Mouse (Mus musculus) lung, postnatal 0 days (tissue): ENCODE measurements around the gene Ankfn1. TPM values are rescaled to one million over a fixed set of nuclear protein-coding genes. Genes with fewer than 3 reads are reported as not detected.

Source experiments
- ATAC-seq: fragments of 200-750 bp; cut with Nextera tagmentation; 2 replicates; pipeline ENCODE4 v1.8.0; 2017; ENCODE audit warnings: moderate library complexity
- DNase-seq: peaks from one replicate; pipeline ENCODE4 v3.0.0-alpha.2; 2016; ENCODE audit warnings: low spot score
- H3K27ac ChIP-seq: fragments of 300-500 bp; sonication (generic); 2 replicates; pipeline ENCODE4 v1.5.1; 2014; ENCODE audit warnings: antibody characterized with exemption, mild to moderate bottlenecking, low read length, mixed read lengths
- H3K27me3 ChIP-seq: fragments of 300-500 bp; sonication (generic); replicated peaks from 2 replicates; pipeline ENCODE4 v1.6.1; 2014; ENCODE audit warnings: low read length, mixed read lengths; ENCODE audit not compliant: insufficient read depth
- H3K36me3 ChIP-seq: fragments of 300-500 bp; sonication (generic); 2 replicates; pipeline ENCODE4 v1.6.1; 2014; ENCODE audit warnings: low read length, mixed read lengths; ENCODE audit not compliant: insufficient read depth
- H3K4me1 ChIP-seq: fragments of 300-500 bp; sonication (generic); 2 replicates; pipeline ENCODE4 v1.6.1; 2014; ENCODE audit warnings: antibody characterized with exemption, low read depth, low read length, mixed read lengths; ENCODE audit not compliant: insufficient read depth
- H3K4me2 ChIP-seq: fragments of 300-500 bp; sonication (generic); replicated peaks from 2 replicates; pipeline ENCODE4 v1.6.1; 2014; ENCODE audit warnings: low read depth, mild to moderate bottlenecking, low read length, moderate library complexity, mixed read lengths
- H3K4me3 ChIP-seq: fragments of 300-500 bp; sonication (generic); 2 replicates; pipeline ENCODE4 v1.5.1; 2014; ENCODE audit warnings: low read depth, low read length
- H3K9ac ChIP-seq: fragments of 300-500 bp; sonication (generic); replicated peaks from 2 replicates; pipeline ENCODE4 v1.6.1; 2014; ENCODE audit warnings: low read depth, mild to moderate bottlenecking
- H3K9me3 ChIP-seq: fragments of 300-500 bp; sonication (generic); 2 replicates; pipeline ENCODE4 v1.6.1; 2016; ENCODE audit warnings: low read length, mixed read lengths
- CTCF ChIP-seq: IDR thresholded peaks from 2 replicates; pipeline ENCODE4 v1.5.1; 2016; ENCODE audit warnings: antibody characterized with exemption, mild to moderate bottlenecking
- EP300 ChIP-seq: IDR thresholded peaks from 2 replicates; pipeline ENCODE4 v1.6.1; 2016; ENCODE audit warnings: antibody characterized with exemption, mild to moderate bottlenecking, control low read depth
- WGBS: fragments of 180-500 bp; shearing (Covaris S2); extraction: QIAGEN DNeasy Blood & Tissue Kit; methylation state at CpG from one replicate; pipeline ENCODE4 v1.1.7; 2014; 5-methylcytosine and 5-hydroxymethylcytosine counted together
- polyA plus RNA-seq: library from polyadenylated mRNA; unstranded; fragments of >200 nt; fragmentation: Nextera tagmentation; extraction: Ambion mirVana; gene quantifications from 2 replicates; pipeline ENCODE4 v1.2.1, GENCODE M21; 2015

Gene Ankfn1
- polyA plus RNA-seq, 1 experiment from 2014 or later, result 0.85 TPM

DNA sequence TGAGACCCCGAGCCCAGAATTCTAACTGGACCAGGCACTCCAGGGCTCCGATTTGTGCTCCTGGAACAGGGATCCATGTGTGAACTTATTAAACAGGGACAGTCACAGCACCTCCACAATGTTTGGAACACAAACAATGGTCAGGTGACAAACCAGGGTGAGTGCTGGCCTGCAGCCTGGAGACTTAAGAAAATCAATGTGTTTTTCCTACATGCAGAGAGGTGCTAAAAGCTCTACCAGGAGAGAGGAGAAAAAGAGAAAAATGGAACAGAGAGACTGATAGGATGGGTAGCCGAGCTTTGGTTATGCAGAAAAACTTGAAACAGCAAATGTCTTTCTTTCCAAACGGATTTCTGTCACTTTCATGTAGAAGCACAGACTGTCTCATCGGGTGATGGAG is 174.5 kb downstream of the Ankfn1 start:
- no peak overlapping the region for H3K27ac ChIP-seq
- no peaks in the 10 kb centered on the region for H3K4me1 ChIP-seq
- no peak overlapping the region for H3K4me2 ChIP-seq
- no peak overlapping the region for H3K9ac ChIP-seq
- ATAC-seq (no peak), DNase-seq (no peak)
- no peaks in the 10 kb centered on the region for H3K9me3 ChIP-seq
- TF ChIP-seq CTCF (no peak), EP300 (no peak)
- no peaks in the 10 kb centered on the region for H3K36me3 ChIP-seq
- H3K4me3 ChIP-seq, result no peak overlapping the region
- H3K27me3 ChIP-seq, result no peaks in the 10 kb centered on the region
- 72% methylated on average over 5 of the region's 5 CpGs for WGBS

DNA sequence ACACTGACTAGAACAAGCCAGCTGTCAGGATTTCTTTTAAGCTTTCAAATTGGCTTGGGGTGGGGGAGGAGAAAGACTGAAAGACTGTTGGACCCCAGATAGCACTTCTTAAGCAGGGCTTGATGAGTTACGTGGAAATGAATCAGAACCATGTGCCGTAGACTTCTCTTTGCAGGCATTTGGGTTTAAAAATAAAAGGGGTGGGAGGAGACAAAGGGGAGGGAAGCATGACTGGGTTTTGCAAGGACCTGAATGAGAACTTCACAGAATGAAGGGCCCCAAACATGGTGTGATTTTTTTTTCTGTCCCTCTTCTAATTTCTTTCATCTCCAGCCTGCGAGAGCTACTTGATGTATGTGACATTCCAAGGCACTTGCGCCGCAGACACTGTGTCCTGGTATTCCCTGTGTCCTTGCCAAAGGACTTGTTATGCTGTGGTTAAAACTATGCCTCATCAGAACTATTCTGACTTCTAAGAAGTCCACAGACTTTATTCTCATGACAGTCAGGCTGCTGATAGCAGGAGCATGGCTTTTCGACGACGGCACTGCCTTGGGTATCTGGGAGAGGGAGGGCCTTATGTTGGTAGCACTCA is 176.4 kb downstream of the Ankfn1 start:
- no peak overlapping the region for H3K4me3 ChIP-seq
- H3K27ac ChIP-seq, result no peak overlapping the region
- peak; percentile 90 for TF ChIP-seq EP300
- no peak for TF ChIP-seq CTCF
- no peak overlapping the region for H3K4me2 ChIP-seq
- H3K27me3 ChIP-seq, result no peaks in the 10 kb centered on the region
- no peaks in the 10 kb centered on the region for H3K4me1 ChIP-seq
- DNase-seq (peak; percentile 78), ATAC-seq (peak; percentile 94)
- H3K9me3 ChIP-seq, result no peaks in the 10 kb centered on the region
- WGBS, result 24% methylated on average over 8 of the region's 8 CpGs
- no peaks in the 10 kb centered on the region for H3K36me3 ChIP-seq
- no peak overlapping the region for H3K9ac ChIP-seq

DNA sequence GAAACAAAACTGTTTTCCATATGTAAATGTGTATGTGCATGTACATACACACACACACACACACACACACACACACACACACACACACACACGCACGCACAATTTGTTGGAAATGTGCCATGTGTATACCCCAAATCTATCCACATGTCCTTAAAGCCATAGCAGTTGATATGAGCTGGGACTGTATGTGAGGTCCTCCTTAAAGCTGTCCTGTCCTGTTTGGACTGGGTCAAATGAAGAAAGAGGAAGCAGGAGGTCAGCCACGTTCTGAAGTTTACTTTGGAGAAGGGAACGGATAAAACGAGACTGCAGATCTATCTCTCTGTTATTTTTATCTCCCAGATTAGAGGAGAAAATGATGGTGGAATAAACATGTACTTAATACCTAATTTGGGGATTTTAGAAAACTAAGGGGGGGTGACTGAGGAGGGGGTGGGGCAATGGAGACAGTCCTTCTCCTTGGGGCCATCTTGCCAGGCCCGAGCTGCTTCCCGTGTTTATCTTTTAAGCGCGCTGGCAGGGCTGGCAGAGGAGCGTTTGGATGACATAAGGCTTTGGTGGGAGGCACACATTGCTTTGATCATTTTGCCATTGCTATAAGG is 187.1 kb downstream of the Ankfn1 start:
- peak; percentile 35; the same call in 1 of the 2 replicates for ATAC-seq
- no peak overlapping the region for H3K27ac ChIP-seq

DNA sequence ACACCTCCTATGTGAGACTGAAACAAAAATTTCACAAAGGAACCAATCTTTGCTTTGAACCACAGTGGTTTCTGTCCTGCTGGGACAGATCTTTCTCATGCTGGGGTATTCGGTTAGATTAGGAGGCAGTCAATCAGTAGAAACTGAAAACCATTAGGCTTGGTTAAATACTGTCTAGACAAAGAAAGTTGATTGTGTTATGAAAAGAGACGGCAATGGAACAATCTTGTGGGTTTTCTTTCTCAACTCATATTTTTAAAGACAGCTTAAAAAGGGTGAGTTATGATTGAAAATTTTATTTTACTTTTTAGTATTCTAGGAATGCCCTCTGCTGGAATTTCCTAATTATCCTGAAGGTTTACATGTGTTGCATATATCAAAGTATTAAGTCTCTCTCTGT is 191.1 kb downstream of the Ankfn1 start:
- DNase-seq, result no peak
- Histone ChIP-seq H3K9ac (no peak overlapping the region), H3K4me3 (no peak overlapping the region), H3K4me2 (no peak overlapping the region), H3K27me3 (no peaks in the 10 kb centered on the region), H3K4me1 (no peaks in the 10 kb centered on the region), H3K27ac (no peak overlapping the region), H3K9me3 (no peaks in the 10 kb centered on the region), H3K36me3 (no peaks in the 10 kb centered on the region)
- 77% methylated on average over 2 of the region's 2 CpGs for WGBS
- no peak for ATAC-seq
- TF ChIP-seq EP300, result no peak
- no peak for TF ChIP-seq CTCF

More for the DNA sequence above, 187.1 kb downstream of the Ankfn1 start:
- DNase-seq, result no peak
- H3K4me2 ChIP-seq, result no peak overlapping the region
- H3K4me1 ChIP-seq, result no peaks in the 10 kb centered on the region
- no peaks in the 10 kb centered on the region for H3K27me3 ChIP-seq
- no peaks in the 10 kb centered on the region for H3K36me3 ChIP-seq
- no peak for TF ChIP-seq EP300
- TF ChIP-seq CTCF, result no peak
- no peak overlapping the region for H3K4me3 ChIP-seq
- H3K9ac ChIP-seq, result no peak overlapping the region
- no peaks in the 10 kb centered on the region for H3K9me3 ChIP-seq
- 38% methylated on average over 10 of the region's 10 CpGs for WGBS

DNA sequence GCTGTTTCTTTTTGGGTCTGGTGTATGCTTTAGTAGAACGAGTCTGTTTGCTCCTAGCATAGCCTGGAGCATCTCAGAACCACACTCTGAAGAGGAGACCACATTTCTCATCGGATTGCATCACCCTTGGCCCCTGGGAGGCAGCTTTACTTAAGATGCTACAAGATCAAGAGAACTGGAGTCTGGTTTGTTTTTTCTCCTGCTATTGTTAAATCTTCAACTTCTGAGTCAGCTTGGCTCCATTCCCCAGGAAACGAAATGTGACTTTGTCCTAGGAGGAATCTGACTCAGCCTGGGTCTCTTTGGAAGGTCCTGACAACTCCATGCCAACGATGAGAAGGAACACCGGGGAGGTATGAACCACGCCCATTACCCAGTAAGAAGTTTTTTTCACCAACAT is 197.6 kb downstream of the Ankfn1 start:
- H3K36me3 ChIP-seq, result no peaks in the 10 kb centered on the region
- ATAC-seq (no peak; the same call in 1 of the 2 replicates), DNase-seq (no peak)
- 64% methylated on average over 6 of the region's 6 CpGs for WGBS
- no peak overlapping the region for H3K4me3 ChIP-seq
- H3K4me1 ChIP-seq, result no peaks in the 10 kb centered on the region
- TF ChIP-seq EP300 (peak; percentile 37; the same call in 1 of the 2 replicates), CTCF (no peak)
- H3K27ac ChIP-seq, result no peak overlapping the region
- H3K9me3 ChIP-seq, result no peaks in the 10 kb centered on the region
- no peak overlapping the region for H3K4me2 ChIP-seq
- no peaks in the 10 kb centered on the region for H3K27me3 ChIP-seq
- H3K9ac ChIP-seq, result no peak overlapping the region

DNA sequence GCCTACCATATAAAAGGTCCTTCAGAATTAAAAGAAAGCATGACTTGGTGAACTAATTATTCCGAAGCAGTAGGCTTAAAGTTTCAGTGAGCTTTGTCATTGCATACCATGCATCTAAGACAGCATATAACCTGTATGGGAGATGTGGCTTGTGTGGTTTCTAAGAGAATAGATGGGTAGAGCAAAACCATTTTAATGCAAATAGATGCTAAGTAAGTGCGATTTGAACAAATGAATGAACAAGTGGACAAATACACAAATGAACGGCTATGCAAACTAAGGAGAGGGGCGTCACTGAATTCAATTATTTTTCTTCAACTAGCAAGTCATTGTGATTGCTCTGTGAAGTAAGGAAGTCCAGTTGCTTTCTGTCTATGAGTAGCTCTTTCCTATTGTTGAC is 198.3 kb downstream of the Ankfn1 start:
- H3K9ac ChIP-seq, result no peak overlapping the region
- H3K27me3 ChIP-seq, result no peaks in the 10 kb centered on the region
- ATAC-seq, result no peak
- H3K27ac ChIP-seq, result no peak overlapping the region
- no peak for TF ChIP-seq EP300
- no peak for TF ChIP-seq CTCF
- no peaks in the 10 kb centered on the region for H3K9me3 ChIP-seq
- no peaks in the 10 kb centered on the region for H3K4me1 ChIP-seq
- WGBS, result 87% methylated on average over 4 of the region's 4 CpGs
- no peak overlapping the region for H3K4me2 ChIP-seq
- no peaks in the 10 kb centered on the region for H3K36me3 ChIP-seq
- no peak overlapping the region for H3K4me3 ChIP-seq
- no peak for DNase-seq
